Mouse (Mus musculus) hindbrain, postnatal 0 days (tissue): ENCODE measurements around the gene Nsl1. TPM values are rescaled to one million over a fixed set of nuclear protein-coding genes. Genes with fewer than 3 reads are reported as not detected.
A peak's percentile ranks its signal among the peaks of the same experiment; 100 is the strongest.

Experiments used
- ATAC-seq: fragments of 200-750 bp; cut with Nextera tagmentation; 2 replicates; pipeline ENCODE4 v1.8.0; 2017; ENCODE audit warnings: mild to moderate bottlenecking, moderate TSS enrichment, moderate library complexity
- DNase-seq: peaks from one replicate; pipeline ENCODE4 v3.0.0-alpha.2; 2015; ENCODE audit warnings: low spot score
- H3K27ac ChIP-seq: fragments of 300-500 bp; sonication (generic); 2 replicates; pipeline ENCODE4 v1.5.1; 2014; ENCODE audit warnings: mild to moderate bottlenecking
- H3K27me3 ChIP-seq: fragments of 300-500 bp; sonication (generic); 2 replicates; pipeline ENCODE4 v1.6.1; 2014; ENCODE audit warnings: low read length, mixed read lengths; ENCODE audit not compliant: insufficient read depth
- H3K36me3 ChIP-seq: fragments of 300-500 bp; sonication (generic); 2 replicates; pipeline ENCODE4 v1.6.1; 2014; ENCODE audit warnings: low read length, mixed read lengths; ENCODE audit not compliant: insufficient read depth
- H3K4me1 ChIP-seq: fragments of 300-500 bp; sonication (generic); 2 replicates; pipeline ENCODE4 v1.6.1; 2014; ENCODE audit warnings: antibody characterized with exemption, low read length, mixed read lengths; ENCODE audit not compliant: insufficient read depth
- H3K4me2 ChIP-seq: fragments of 300-500 bp; sonication (generic); 2 replicates; pipeline ENCODE4 v1.6.1; 2014; ENCODE audit warnings: low read depth, mild to moderate bottlenecking, low read length, moderate library complexity, mixed read lengths
- H3K4me3 ChIP-seq: fragments of 300-500 bp; sonication (generic); 2 replicates; pipeline ENCODE4 v1.5.1; 2014; ENCODE audit warnings: low read length
- H3K9ac ChIP-seq: fragments of 300-500 bp; sonication (generic); replicated peaks from 2 replicates; pipeline ENCODE4 v1.6.1; 2014; ENCODE audit warnings: mild to moderate bottlenecking, low read length, moderate library complexity, mixed read lengths
- H3K9me3 ChIP-seq: fragments of 300-500 bp; sonication (generic); 2 replicates; pipeline ENCODE4 v1.6.1; 2016; ENCODE audit warnings: low read length, mixed read lengths
- CTCF ChIP-seq: IDR thresholded peaks from 2 replicates; pipeline ENCODE4 v1.5.1; 2016; ENCODE audit warnings: antibody characterized with exemption, control low read depth, low read depth
- WGBS: fragments of 180-500 bp; shearing (Covaris S2); extraction: QIAGEN DNeasy Blood & Tissue Kit; methylation state at CpG from one replicate; pipeline ENCODE4 v1.1.7; 2014; 5-methylcytosine and 5-hydroxymethylcytosine counted together
- polyA plus RNA-seq: library from polyadenylated mRNA; unstranded; fragments of >200 nt; fragmentation: Nextera tagmentation; extraction: Ambion mirVana; gene quantifications from 2 replicates; pipeline ENCODE4 v1.2.1, GENCODE M21; 2015
- total RNA-seq: library from RNA; depleted of rRNA; stranded (reverse); fragments of >200 nt; gene quantifications from 2 replicates; pipeline ENCODE4 v1.2.3, GENCODE M21; 2014

Gene Nsl1
- total and polyA plus RNA-seq, 2 experiments from 2014 or later: 1.2 to 3.2 TPM

GRCm38 (mm10) chr1:191115514-191116238 is 52.9 kb downstream of the Nsl1 start:
- H3K9ac ChIP-seq: no peak overlapping the region
- no peak overlapping the region for H3K4me2 ChIP-seq
- WGBS: 59% methylated on average over 11 of the region's 11 CpGs
- H3K36me3 ChIP-seq: no peaks in the 10 kb centered on the region
- DNase-seq (peak; percentile 61), ATAC-seq (peak; percentile 88)
- H3K4me1 ChIP-seq: no peaks in the 10 kb centered on the region; the same call in 1 of the 2 replicates
- H3K4me3 ChIP-seq: no peak overlapping the region
- no peak for TF ChIP-seq CTCF
- peak overlapping the region; percentile 48; the same call in 1 of the 2 replicates for H3K27ac ChIP-seq
- no peaks in the 10 kb centered on the region for H3K27me3 ChIP-seq
- H3K9me3 ChIP-seq: no peaks in the 10 kb centered on the region

GRCm38 (mm10) chr1:191122744-191123143 is 59.9 kb downstream of the Nsl1 start:
- Histone ChIP-seq H3K9me3 (no peaks in the 10 kb centered on the region), H3K4me3 (no peak overlapping the region), H3K27ac (no peak overlapping the region), H3K4me2 (no peak overlapping the region), H3K9ac (no peak overlapping the region), H3K27me3 (no peaks in the 10 kb centered on the region), H3K4me1 (no peaks in the 10 kb centered on the region), H3K36me3 (no peaks in the 10 kb centered on the region)
- 32% methylated on average over 3 of the region's 3 CpGs for WGBS
- no peak for TF ChIP-seq CTCF
- no peak for DNase-seq
- no peak for ATAC-seq

- Histone ChIP-seq H3K27ac (no peak overlapping the region), H3K9ac (no peak overlapping the region), H3K9me3 (no peaks in the 10 kb centered on the region), H3K4me3 (no peak overlapping the region), H3K4me1 (no peaks in the 10 kb centered on the region), H3K27me3 (no peaks in the 10 kb centered on the region), H3K36me3 (no peaks in the 10 kb centered on the region), H3K4me2 (no peak overlapping the region)
- 81% methylated on average over 2 of the region's 2 CpGs for WGBS
- ATAC-seq (no peak), DNase-seq (no peak)
- no peak for TF ChIP-seq CTCF
Observed at GRCm38 (mm10) chr1:191123696-191124095, 60.9 kb downstream of the Nsl1 start.

DNA sequence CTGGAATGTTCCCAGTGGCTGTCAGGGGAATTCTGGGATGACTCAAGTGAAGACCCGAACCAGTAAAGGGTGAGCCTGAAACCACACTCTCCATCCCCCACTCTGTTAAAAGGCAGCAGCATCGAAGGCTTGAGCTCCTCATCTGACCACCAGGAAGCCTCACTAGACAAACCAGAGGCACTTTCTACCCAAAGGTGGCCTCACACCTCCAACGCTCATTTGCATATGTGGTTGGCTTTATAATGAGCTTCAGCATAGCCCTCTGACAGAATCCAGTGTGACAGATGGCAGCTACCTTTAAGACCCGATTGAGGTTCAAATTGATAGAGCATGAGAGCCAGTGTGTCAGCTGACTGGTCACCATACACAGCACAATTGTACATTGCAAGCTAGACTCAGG is 61.5 kb downstream of the Nsl1 start:
- H3K27me3 ChIP-seq: no peaks in the 10 kb centered on the region
- no peak overlapping the region for H3K4me2 ChIP-seq
- no peak overlapping the region for H3K4me3 ChIP-seq
- DNase-seq (no peak), ATAC-seq (no peak)
- TF ChIP-seq CTCF: no peak
- H3K9ac ChIP-seq: no peak overlapping the region
- no peaks in the 10 kb centered on the region for H3K4me1 ChIP-seq
- no peak overlapping the region for H3K27ac ChIP-seq
- 51% methylated on average over 4 of the region's 4 CpGs for WGBS
- H3K36me3 ChIP-seq: no peaks in the 10 kb centered on the region
- H3K9me3 ChIP-seq: no peaks in the 10 kb centered on the region

- Histone ChIP-seq H3K4me1 (no peaks in the 10 kb centered on the region), H3K27me3 (no peaks in the 10 kb centered on the region), H3K27ac (no peak overlapping the region), H3K9ac (0 out of 2 replicates have a peak overlapping the region, but pooled peaks have one; percentile 10), H3K4me2 (peak overlapping the region; percentile 51), H3K9me3 (no peaks in the 10 kb centered on the region; the same call in 1 of the 2 replicates), H3K4me3 (peak overlapping the region; percentile 21; the same call in 1 of the 2 replicates), H3K36me3 (no peaks in the 10 kb centered on the region)
- WGBS: 19% methylated on average over 38 of the region's 38 CpGs
- DNase-seq (peak; percentile 53), ATAC-seq (peak; percentile 81)
- TF ChIP-seq CTCF: peak; percentile 80
Observed at GRCm38 (mm10) chr1:191125811-191126638, 63.2 kb downstream of the Nsl1 start.

- no peaks in the 10 kb centered on the region for H3K4me1 ChIP-seq
- H3K9me3 ChIP-seq: no peaks in the 10 kb centered on the region; the same call in 1 of the 2 replicates
- H3K9ac ChIP-seq: no peak overlapping the region
- WGBS: 91% methylated on average over 2 of the region's 2 CpGs
- no peak overlapping the region for H3K4me3 ChIP-seq
- ATAC-seq: no peak
- no peak overlapping the region for H3K27ac ChIP-seq
- H3K4me2 ChIP-seq: no peak overlapping the region
- no peaks in the 10 kb centered on the region for H3K27me3 ChIP-seq
- TF ChIP-seq CTCF: no peak
- H3K36me3 ChIP-seq: no peaks in the 10 kb centered on the region
- no peak for DNase-seq
Observed at GRCm38 (mm10) chr1:191131692-191132091, 68.9 kb downstream of the Nsl1 start.
